In the genomic region with DNA sequence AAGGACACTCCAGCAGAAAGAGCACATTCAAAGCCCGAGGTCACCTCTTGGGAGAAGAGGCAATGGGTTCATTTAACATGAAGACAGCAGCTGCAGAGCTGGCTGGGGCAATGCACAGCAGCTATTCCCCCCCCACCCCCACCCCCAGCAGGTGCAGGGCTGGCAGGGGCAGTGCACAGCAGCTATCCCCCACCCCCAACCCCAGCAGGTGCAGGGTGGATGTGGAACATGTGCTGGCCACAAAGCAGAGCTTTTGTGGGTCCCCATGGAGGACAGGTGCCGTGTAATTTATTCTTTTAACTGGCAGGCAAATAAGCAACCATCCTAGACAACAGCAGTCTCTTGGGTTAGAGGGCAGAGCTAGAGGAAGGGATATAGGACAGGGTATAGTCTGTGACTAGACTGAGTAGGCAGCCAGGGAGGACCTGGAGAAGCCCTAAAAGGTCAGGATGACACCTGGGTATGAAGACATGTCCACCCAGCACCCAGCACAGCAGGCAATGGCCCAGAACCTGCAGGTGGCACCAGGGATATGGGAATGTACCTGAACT, we compare ENCODE assay signal across 13 mouse cellular contexts. TPM values are rescaled to one million over a fixed set of nuclear protein-coding genes. Genes with fewer than 3 reads are reported as not detected.
A peak's percentile ranks its signal among the peaks of the same experiment; 100 is the strongest.
DNase-seq lines count a peak whose midpoint lies in the region; ATAC-seq lines count a peak whose summit lies in the region.
"Had no signal": no experiment of that assay in that cellular context is flagged by ENCODE, and none has a peak within 500 bp of the region (broad histone marks: within the 10 kb centered on the region; RNA-seq: fewer than 3 reads in every experiment).

No protein-coding gene starts in this region.

- no peaks in the 10 kb centered on the region for H3K4me1 ChIP-seq in heart, embryonic 16.5 days (ENCODE audit: control insufficient read depth, insufficient read depth, low read length)
- H3K4me1 ChIP-seq in forebrain, embryonic 13.5 days = peaks cover 9% of the 10 kb centered on the region
- peaks cover 4% of the 10 kb centered on the region; the same call in 1 of the 2 replicates for H3K4me1 ChIP-seq in midbrain, embryonic 12.5 days

- H3K36me3 ChIP-seq in heart, embryonic 16.5 days (ENCODE audit: control insufficient read depth, insufficient read depth) = peaks cover 73% of the 10 kb centered on the region
- peaks cover 95% of the 10 kb centered on the region for H3K36me3 ChIP-seq in forebrain, embryonic 13.5 days (ENCODE audit: poor library complexity, severe bottlenecking)
- H3K36me3 ChIP-seq in midbrain, embryonic 12.5 days = peaks cover 97% of the 10 kb centered on the region

- peak; percentile 46 for ATAC-seq in heart, embryonic 16.5 days (replicated peaks; ENCODE audit: extremely low read depth, insufficient read depth, low FRiP score)
- peak; percentile 58; the same call in 1 of the 2 replicates for ATAC-seq in forebrain, embryonic 13.5 days
- ATAC-seq in midbrain, embryonic 12.5 days (ENCODE audit: low FRiP score, low read depth) = peak; percentile 69
- ATAC-seq: liver, postnatal 0 days had no signal

- no peak overlapping the region for H3K27ac ChIP-seq in heart, embryonic 16.5 days (ENCODE audit: low read length)
- no peak overlapping the region; the same call in 1 of the 2 replicates for H3K27ac ChIP-seq in forebrain, embryonic 13.5 days
- H3K27ac ChIP-seq in midbrain, embryonic 12.5 days (replicated peaks) = peak overlapping the region; percentile 67

- H3K4me3 ChIP-seq in heart, embryonic 16.5 days (ENCODE audit: low read length) = no peak overlapping the region
- H3K4me3 ChIP-seq in forebrain, embryonic 13.5 days = no peak overlapping the region
- no peak overlapping the region for H3K4me3 ChIP-seq in midbrain, embryonic 12.5 days
- H3K4me3 ChIP-seq: erythroblast, embryonic 14.5 days had no signal

- no peak overlapping the region for H3K9ac ChIP-seq in heart, embryonic 16.5 days (ENCODE audit: low read length)
- no peak overlapping the region for H3K9ac ChIP-seq in forebrain, embryonic 13.5 days
- no peak overlapping the region for H3K9ac ChIP-seq in midbrain, embryonic 12.5 days (replicated peaks)
- H3K9ac ChIP-seq: liver, postnatal 0 days had no signal

- DNase-seq in heart, adult 9 months (ENCODE audit: low spot score in 2 of 2) = no peak
- peak; percentile 87 for DNase-seq in thymus, postnatal 0 days (ENCODE audit: low spot score)
- DNase-seq in gastrocnemius, postnatal 4 days (ENCODE audit: low spot score in 2 of 2) = no peak
- no peak for DNase-seq in gastrocnemius, adult 18-20 months (ENCODE audit: low spot score)
- no peak for DNase-seq in urinary bladder, postnatal 4 days (ENCODE audit: low spot score in 2 of 2)
- DNase-seq: cerebellum, adult 9-11 months; gastrocnemius, postnatal 36 days; kidney, adult 9 months; liver, postnatal 0 days had no signal

- no peak overlapping the region for H3K4me2 ChIP-seq in heart, embryonic 16.5 days (ENCODE audit: low read depth, low read length)
- no peak overlapping the region for H3K4me2 ChIP-seq in forebrain, embryonic 13.5 days
- no peak overlapping the region for H3K4me2 ChIP-seq in midbrain, embryonic 12.5 days (replicated peaks)

- no peaks in the 10 kb centered on the region for H3K27me3 ChIP-seq in heart, embryonic 16.5 days (ENCODE audit: control insufficient read depth, insufficient read depth, low read length)
- no peaks in the 10 kb centered on the region for H3K27me3 ChIP-seq in forebrain, embryonic 13.5 days
- 0 out of 2 replicates have a peak, but pooled peaks cover 3% of the 10 kb centered on the region for H3K27me3 ChIP-seq in midbrain, embryonic 12.5 days

- WGBS in heart, embryonic 16.5 days = 78% methylated on average over 2 of the region's 2 CpGs
- 68% methylated on average over 2 of the region's 2 CpGs for WGBS in forebrain, embryonic 13.5 days
- 35% methylated on average over 2 of the region's 2 CpGs for WGBS in midbrain, embryonic 12.5 days

- H3K9me3 ChIP-seq in heart, embryonic 16.5 days (replicated peaks; ENCODE audit: control insufficient read depth, low read length) = no peaks in the 10 kb centered on the region
- no peaks in the 10 kb centered on the region for H3K9me3 ChIP-seq in forebrain, embryonic 13.5 days (replicated peaks)
- no peaks in the 10 kb centered on the region for H3K9me3 ChIP-seq in midbrain, embryonic 12.5 days

RNA-seq across cellular contexts. Expression of gene Podxl2, which starts 11.6 kb away (rescaled TPM):
- 43.7 and 45.0 TPM in 2 replicates for polyA plus RNA-seq in heart, embryonic 16.5 days (2015; fragmentation: Nextera tagmentation; extraction: Ambion mirVana)
- 355 and 357 TPM in 2 replicates for polyA plus RNA-seq in forebrain, embryonic 13.5 days (2015; fragmentation: Nextera tagmentation; extraction: Ambion mirVana)
- 305 and 314 TPM in 2 replicates for polyA plus RNA-seq in midbrain, embryonic 12.5 days (2016; fragmentation: Nextera tagmentation; extraction: Ambion mirVana)
- polyA plus RNA-seq in thymus, postnatal 0 days (2015; fragmentation: Nextera tagmentation; extraction: Ambion mirVana) = 14.1 and 16.9 TPM in 2 replicates
- total RNA-seq in gastrocnemius, postnatal 4 days (2021) = 10 to 100 TPM; 73.0 to 75.8 TPM
- total RNA-seq in gastrocnemius, adult 18-20 months (2021) = 10 to 100 TPM; 63.1 to 63.5 TPM

RNA-seq across cellular contexts. Expression of gene Mcm2, which starts 12.1 kb away (rescaled TPM):
- 88.3 and 94.7 TPM in 2 replicates for polyA plus RNA-seq in heart, embryonic 16.5 days (2015; fragmentation: Nextera tagmentation; extraction: Ambion mirVana)
- 133 and 157 TPM in 2 replicates for polyA plus RNA-seq in forebrain, embryonic 13.5 days (2015; fragmentation: Nextera tagmentation; extraction: Ambion mirVana)
- 157 and 158 TPM in 2 replicates for polyA plus RNA-seq in midbrain, embryonic 12.5 days (2016; fragmentation: Nextera tagmentation; extraction: Ambion mirVana)
- 138 and 161 TPM in 2 replicates for polyA plus RNA-seq in thymus, postnatal 0 days (2015; fragmentation: Nextera tagmentation; extraction: Ambion mirVana)
- total RNA-seq in gastrocnemius, postnatal 4 days (2021) = 10 to 100 TPM; 37.2 to 44.3 TPM
- 1 to 10 TPM; 6.1 to 6.4 TPM for total RNA-seq in gastrocnemius, adult 18-20 months (2021)

RNA-seq across cellular contexts. Expression of gene Tpra1, which starts 15.6 kb away (rescaled TPM):
- polyA plus RNA-seq in heart, embryonic 16.5 days (2015; fragmentation: Nextera tagmentation; extraction: Ambion mirVana) = 54.9 and 58.0 TPM in 2 replicates
- 45.4 and 53.9 TPM in 2 replicates for polyA plus RNA-seq in forebrain, embryonic 13.5 days (2015; fragmentation: Nextera tagmentation; extraction: Ambion mirVana)
- polyA plus RNA-seq in midbrain, embryonic 12.5 days (2016; fragmentation: Nextera tagmentation; extraction: Ambion mirVana) = 53.6 and 61.7 TPM in 2 replicates
- 77.0 and 78.8 TPM in 2 replicates for polyA plus RNA-seq in thymus, postnatal 0 days (2015; fragmentation: Nextera tagmentation; extraction: Ambion mirVana)
- total RNA-seq in gastrocnemius, postnatal 4 days (2021) = 10 to 100 TPM; 23.4 to 27.2 TPM
- total RNA-seq in gastrocnemius, adult 18-20 months (2021) = 10 to 100 TPM; 17.9 to 27.9 TPM

RNA-seq across cellular contexts. Expression of gene Abtb1, which starts 44.7 kb away (rescaled TPM):
- 28.3 and 31.6 TPM in 2 replicates for polyA plus RNA-seq in heart, embryonic 16.5 days (2015; fragmentation: Nextera tagmentation; extraction: Ambion mirVana)
- 32.0 and 32.3 TPM in 2 replicates for polyA plus RNA-seq in forebrain, embryonic 13.5 days (2015; fragmentation: Nextera tagmentation; extraction: Ambion mirVana)
- 27.7 and 30.0 TPM in 2 replicates for polyA plus RNA-seq in midbrain, embryonic 12.5 days (2016; fragmentation: Nextera tagmentation; extraction: Ambion mirVana)
- polyA plus RNA-seq in thymus, postnatal 0 days (2015; fragmentation: Nextera tagmentation; extraction: Ambion mirVana) = 64.7 and 77.2 TPM in 2 replicates
- total RNA-seq in gastrocnemius, postnatal 4 days (2021) = 10 to 100 TPM; 18.8 to 20.1 TPM
- total RNA-seq in gastrocnemius, adult 18-20 months (2021) = 10 to 100 TPM; 20.6 to 23.2 TPM
